Mouse (Mus musculus): ENCODE measurements around the gene Casq1. TPM values are rescaled to one million over a fixed set of nuclear protein-coding genes. Genes with fewer than 3 reads are reported as not detected.

Casq1 gene
- polyA plus RNA-seq, 1 experiment from 2014 or later = 2.4 TPM

- ATAC-seq (replicated peaks; ENCODE audit: low FRiP score, low read depth) (no peak), DNase-seq (ENCODE audit: low spot score) (no peak)
- Histone ChIP-seq H3K9ac (ENCODE audit: low read depth, low read length) (no peak overlapping the region), H3K9me3 (replicated peaks; ENCODE audit: low read length) (no peaks in the 10 kb centered on the region), H3K27me3 (ENCODE audit: insufficient read depth, low read length) (no peaks in the 10 kb centered on the region), H3K4me2 (ENCODE audit: low read length) (no peak overlapping the region), H3K4me3 (replicated peaks; ENCODE audit: low read depth, low read length) (no peak overlapping the region), H3K27ac (no peak overlapping the region), H3K4me1 (replicated peaks; ENCODE audit: insufficient read depth, low read length) (peaks cover 8% of the 10 kb centered on the region; the same call in 1 of the 2 replicates), H3K36me3 (ENCODE audit: insufficient read depth, low read length) (no peaks in the 10 kb centered on the region)
- TF ChIP-seq CTCF (IDR thresholded peaks at IDR 0.05; ENCODE audit: low read depth) = peak; percentile 53
- 35% methylated on average over 16 of the region's 16 CpGs for WGBS
Observed at GRCm38 (mm10) chr1:172243547-172244205, 24.0 kb upstream of the Casq1 start.

GRCm38 (mm10) chr1:172242401-172242800, 22.7 kb upstream of the Casq1 start:
- no peak overlapping the region for H3K4me3 ChIP-seq (replicated peaks; ENCODE audit: low read depth, low read length)
- H3K4me1 ChIP-seq (replicated peaks; ENCODE audit: insufficient read depth, low read length) = peaks cover 8% of the 10 kb centered on the region; the same call in 1 of the 2 replicates
- DNase-seq (ENCODE audit: low spot score) (peak; percentile 53), ATAC-seq (replicated peaks; ENCODE audit: low FRiP score, low read depth) (peak; percentile 91)
- TF ChIP-seq CTCF (IDR thresholded peaks at IDR 0.05; ENCODE audit: low read depth) = no peak
- no peaks in the 10 kb centered on the region for H3K36me3 ChIP-seq (ENCODE audit: insufficient read depth, low read length)
- WGBS = 48% methylated on average over 2 of the region's 2 CpGs
- H3K4me2 ChIP-seq (ENCODE audit: low read length) = no peak overlapping the region
- peak overlapping the region; percentile 71 for H3K27ac ChIP-seq
- H3K9me3 ChIP-seq (replicated peaks; ENCODE audit: low read length) = no peaks in the 10 kb centered on the region
- H3K9ac ChIP-seq (ENCODE audit: low read depth, low read length) = no peak overlapping the region
- no peaks in the 10 kb centered on the region for H3K27me3 ChIP-seq (ENCODE audit: insufficient read depth, low read length)

GRCm38 (mm10) chr1:172240945-172241708, 21.5 kb upstream of the Casq1 start:
- H3K4me1 ChIP-seq (replicated peaks; ENCODE audit: insufficient read depth, low read length) = peaks cover 8% of the 10 kb centered on the region; the same call in 1 of the 2 replicates
- TF ChIP-seq CTCF (IDR thresholded peaks at IDR 0.05; ENCODE audit: low read depth) = peak; percentile 22; the same call in 1 of the 2 replicates
- H3K4me2 ChIP-seq (ENCODE audit: low read length) = no peak overlapping the region
- no peak overlapping the region for H3K9ac ChIP-seq (ENCODE audit: low read depth, low read length)
- WGBS = 37% methylated on average over 6 of the region's 6 CpGs
- peak overlapping the region; percentile 71 for H3K27ac ChIP-seq
- H3K27me3 ChIP-seq (ENCODE audit: insufficient read depth, low read length) = no peaks in the 10 kb centered on the region
- ATAC-seq (replicated peaks; ENCODE audit: low FRiP score, low read depth) (no peak; the same call in 1 of the 2 replicates), DNase-seq (ENCODE audit: low spot score) (peak; percentile 52)
- H3K36me3 ChIP-seq (ENCODE audit: insufficient read depth, low read length) = no peaks in the 10 kb centered on the region
- H3K9me3 ChIP-seq (replicated peaks; ENCODE audit: low read length) = no peaks in the 10 kb centered on the region
- H3K4me3 ChIP-seq (replicated peaks; ENCODE audit: low read depth, low read length) = no peak overlapping the region

DNA sequence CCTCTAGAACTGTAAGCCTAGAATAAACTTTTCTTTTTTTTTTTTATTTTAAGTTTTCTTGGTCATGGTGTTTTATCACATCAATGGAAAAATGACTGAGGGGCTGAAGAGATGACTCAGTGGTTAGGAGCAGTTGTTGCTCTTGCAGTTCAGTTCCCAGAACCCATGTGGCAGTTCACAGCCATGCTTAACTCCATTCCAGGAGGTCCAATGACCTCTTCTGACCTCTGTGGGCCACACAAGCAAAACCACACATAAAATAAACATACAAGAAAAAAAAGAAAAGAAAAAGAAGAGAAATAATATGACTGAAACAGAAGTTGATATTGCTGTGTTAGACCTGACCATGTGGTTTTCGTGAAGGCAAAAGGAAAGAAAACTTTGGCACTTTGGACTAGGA, 9.5 kb upstream of the Casq1 start:
- Histone ChIP-seq H3K4me2 (ENCODE audit: low read length) (no peak overlapping the region), H3K27ac (no peak overlapping the region), H3K9me3 (replicated peaks; ENCODE audit: low read length) (no peaks in the 10 kb centered on the region), H3K4me3 (replicated peaks; ENCODE audit: low read depth, low read length) (no peak overlapping the region), H3K4me1 (replicated peaks; ENCODE audit: insufficient read depth, low read length) (no peaks in the 10 kb centered on the region), H3K9ac (ENCODE audit: low read depth, low read length) (no peak overlapping the region), H3K27me3 (ENCODE audit: insufficient read depth, low read length) (no peaks in the 10 kb centered on the region), H3K36me3 (ENCODE audit: insufficient read depth, low read length) (no peaks in the 10 kb centered on the region)
- TF ChIP-seq CTCF (IDR thresholded peaks at IDR 0.05; ENCODE audit: low read depth) = no peak
- WGBS = 78% methylated on average over 1 of the region's 1 CpGs
- ATAC-seq (replicated peaks; ENCODE audit: low FRiP score, low read depth) = no peak
- no peak for DNase-seq (ENCODE audit: low spot score)

DNA sequence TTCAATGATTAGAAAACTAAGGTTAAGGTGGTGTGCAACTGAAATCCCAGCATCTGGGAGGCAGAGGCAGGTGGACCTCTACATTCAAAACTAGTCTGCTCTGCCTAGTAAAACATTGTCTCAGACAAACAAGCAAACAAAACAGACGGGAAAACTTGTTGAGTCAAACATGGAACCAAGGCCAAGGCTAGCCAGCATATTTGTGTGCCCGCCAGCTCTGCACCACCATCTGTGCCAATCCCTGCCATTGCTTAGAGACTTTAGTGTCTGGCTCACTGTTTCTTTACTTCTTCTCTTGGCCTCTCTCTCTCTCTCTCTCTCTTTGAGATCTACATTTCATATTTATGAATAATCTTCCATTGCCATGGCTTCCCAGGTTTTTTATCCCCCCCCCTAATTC, 8.5 kb upstream of the Casq1 start:
- WGBS = 93% methylated on average over 2 of the region's 2 CpGs
- Histone ChIP-seq H3K4me2 (ENCODE audit: low read length) (no peak overlapping the region), H3K27ac (no peak overlapping the region), H3K9me3 (replicated peaks; ENCODE audit: low read length) (no peaks in the 10 kb centered on the region), H3K4me1 (replicated peaks; ENCODE audit: insufficient read depth, low read length) (no peaks in the 10 kb centered on the region), H3K4me3 (replicated peaks; ENCODE audit: low read depth, low read length) (no peak overlapping the region), H3K36me3 (ENCODE audit: insufficient read depth, low read length) (no peaks in the 10 kb centered on the region), H3K9ac (ENCODE audit: low read depth, low read length) (no peak overlapping the region), H3K27me3 (ENCODE audit: insufficient read depth, low read length) (no peaks in the 10 kb centered on the region)
- TF ChIP-seq CTCF (IDR thresholded peaks at IDR 0.05; ENCODE audit: low read depth) = no peak
- no peak for DNase-seq (ENCODE audit: low spot score)
- no peak for ATAC-seq (replicated peaks; ENCODE audit: low FRiP score, low read depth)

GRCm38 (mm10) chr1:172221297-172222063, 1.8 kb upstream of the Casq1 start:
- WGBS = 29% methylated on average over 11 of the region's 11 CpGs
- Histone ChIP-seq H3K27ac (peak overlapping the region; percentile 74), H3K4me1 (replicated peaks; ENCODE audit: insufficient read depth, low read length) (peaks cover 32% of the 10 kb centered on the region), H3K9ac (ENCODE audit: low read depth, low read length) (no peak overlapping the region), H3K27me3 (ENCODE audit: insufficient read depth, low read length) (no peaks in the 10 kb centered on the region), H3K9me3 (replicated peaks; ENCODE audit: low read length) (no peaks in the 10 kb centered on the region), H3K36me3 (ENCODE audit: insufficient read depth, low read length) (no peaks in the 10 kb centered on the region), H3K4me2 (ENCODE audit: low read length) (no peak overlapping the region), H3K4me3 (replicated peaks; ENCODE audit: low read depth, low read length) (no peak overlapping the region)
- DNase-seq (ENCODE audit: low spot score) (peak; percentile 75), ATAC-seq (replicated peaks; ENCODE audit: low FRiP score, low read depth) (peak; percentile 37)
- no peak for TF ChIP-seq CTCF (IDR thresholded peaks at IDR 0.05; ENCODE audit: low read depth)

Measured in kidney, postnatal 0 days (tissue).